Mouse (Mus musculus) stomach, postnatal 0 days (tissue): ENCODE data around the gene Ckb.

ENCODE experiments used
- CTCF ChIP-seq: IDR thresholded peaks from 2 replicates; pipeline ENCODE4 v1.5.1; 2016; ENCODE audit warnings: antibody characterized with exemption, low read depth, mild to moderate bottlenecking, moderate library complexity
- EP300 ChIP-seq: optimal IDR thresholded peaks from 2 replicates; pipeline ENCODE3; 2016; ENCODE audit warnings: antibody characterized with exemption

DNA sequence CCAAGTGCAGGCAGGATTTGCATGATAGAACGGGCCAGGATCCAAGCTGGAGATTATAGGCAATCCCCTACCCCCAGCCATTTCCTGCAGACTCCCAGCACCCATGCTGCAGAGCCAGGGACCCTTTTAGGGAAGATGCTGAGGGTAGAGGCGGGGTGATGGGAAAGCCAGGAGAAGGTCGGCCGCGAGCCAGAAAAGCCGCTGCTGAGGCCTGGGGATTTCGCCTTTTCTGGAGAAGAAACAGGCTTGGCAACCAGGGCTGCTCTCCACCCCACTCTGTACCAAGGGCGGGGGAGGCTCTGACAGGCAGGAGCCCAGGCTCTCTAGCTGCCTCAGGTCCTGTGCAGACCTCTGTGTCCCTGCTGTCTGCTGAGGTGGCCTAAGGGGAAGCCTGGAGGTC, 9.2 kb upstream of the Ckb start:
- peak; percentile 33 for TF ChIP-seq EP300
- no peak for TF ChIP-seq CTCF
